Mouse (Mus musculus): ENCODE measurements at regions not wholly inside any gene's neighbourhood (a gene's known extent, or its start where the extent isn't known, plus 50 kb on each side); places are given as distances from the start of the nearest gene placed in this dataset.

DNA sequence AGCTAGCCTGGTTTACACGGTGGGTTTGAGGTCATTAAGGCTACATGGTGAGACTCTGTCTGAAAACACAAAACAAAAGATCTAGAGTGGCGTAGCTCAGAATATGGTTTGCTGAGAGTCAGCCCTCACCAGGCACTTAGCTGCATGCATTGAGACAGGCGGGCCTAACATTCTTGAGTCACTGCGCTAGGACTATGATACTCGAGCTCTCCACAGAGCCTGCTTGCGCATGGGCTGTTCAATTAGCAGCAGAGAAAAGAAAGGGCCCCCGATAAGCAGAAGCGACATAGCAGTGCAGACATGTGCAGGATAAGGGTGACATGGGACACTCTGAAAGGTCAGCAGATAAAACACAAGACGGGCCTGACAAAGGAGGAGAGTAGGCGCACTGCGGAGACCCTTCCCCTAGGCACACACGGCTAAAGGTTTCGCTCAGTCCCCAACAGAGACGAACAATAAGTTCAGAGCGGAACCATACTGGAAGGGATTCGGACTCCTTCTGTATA lies 64.3 kb downstream of the H2al2a start:
- Histone ChIP-seq H3K4me3 (replicated peaks; ENCODE audit: low read depth, low read length) (no peak overlapping the region), H3K4me2 (ENCODE audit: low read length) (no peak overlapping the region), H3K9me3 (replicated peaks; ENCODE audit: low read length) (no peaks in the 10 kb centered on the region), H3K36me3 (ENCODE audit: insufficient read depth, low read length) (no peaks in the 10 kb centered on the region), H3K9ac (ENCODE audit: low read depth, low read length) (no peak overlapping the region), H3K27me3 (ENCODE audit: insufficient read depth, low read length) (no peaks in the 10 kb centered on the region), H3K27ac (no peak overlapping the region), H3K4me1 (replicated peaks; ENCODE audit: insufficient read depth, low read length) (no peaks in the 10 kb centered on the region)
- TF ChIP-seq CTCF (IDR thresholded peaks at IDR 0.05; ENCODE audit: low read depth): no peak
- ATAC-seq (replicated peaks; ENCODE audit: low FRiP score, low read depth): no peak
- no peak for DNase-seq (ENCODE audit: low spot score)
- WGBS: 77% methylated on average over 16 of the region's 16 CpGs

DNA sequence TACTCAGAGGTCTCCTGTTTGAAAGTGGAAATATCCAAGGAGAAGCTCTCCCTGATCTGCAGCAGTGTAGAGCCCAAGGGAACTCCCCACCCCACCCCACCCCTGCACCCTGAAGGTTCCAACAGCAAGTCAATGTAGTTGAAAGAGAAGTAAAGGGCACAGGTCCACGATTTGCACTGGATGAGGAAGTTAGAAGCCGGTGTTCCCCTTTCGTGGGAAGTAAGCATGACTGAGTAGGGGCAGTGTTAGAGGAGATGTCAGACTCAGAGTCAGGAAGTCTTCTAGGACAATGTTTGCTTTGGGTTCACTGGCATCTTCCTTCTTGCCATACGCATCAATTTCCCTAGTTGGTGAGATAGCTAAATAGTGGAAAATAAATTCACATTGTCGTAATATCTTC lies 64.9 kb downstream of the H2al2a start:
- WGBS: 76% methylated on average over 5 of the region's 5 CpGs
- no peak for ATAC-seq (replicated peaks; ENCODE audit: low FRiP score, low read depth)

DNA sequence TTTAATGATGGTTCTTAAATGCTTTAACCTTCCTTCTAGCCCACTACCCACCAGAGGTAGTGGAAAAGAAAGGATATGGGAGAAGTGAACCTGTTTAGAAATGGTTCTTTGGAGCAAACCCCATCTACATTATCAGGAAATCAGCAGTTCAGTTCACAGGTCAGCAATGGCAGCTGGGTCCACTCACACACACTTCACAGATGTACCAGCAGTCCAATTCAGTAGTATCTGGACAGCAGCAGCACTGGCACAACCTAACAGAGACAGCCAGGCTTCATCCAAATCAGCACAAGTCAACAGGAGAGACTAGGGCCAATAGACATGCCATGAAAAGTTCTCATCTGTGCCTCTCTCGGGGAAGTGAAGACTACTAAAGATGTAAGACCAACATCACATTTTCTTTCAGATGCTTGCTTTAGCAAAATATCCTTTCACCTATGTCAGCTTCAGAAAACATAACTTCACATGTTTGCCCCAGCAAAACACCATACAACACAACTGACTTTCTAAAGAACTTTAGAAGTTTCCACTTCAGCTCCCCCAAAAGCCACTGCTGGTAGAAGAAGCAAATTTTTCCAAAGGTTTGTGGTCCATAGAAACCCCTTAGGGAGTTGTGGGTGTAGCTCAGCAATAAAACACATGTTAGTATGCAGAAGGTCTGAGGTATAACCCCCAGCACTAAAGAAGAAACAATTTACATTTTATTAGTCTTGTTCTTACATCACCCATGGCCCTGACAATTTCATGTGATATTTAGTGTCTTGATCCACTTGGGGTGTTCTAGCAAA lies 77.7 kb downstream of the H2al2a start:
- Histone ChIP-seq H3K4me1 (replicated peaks; ENCODE audit: insufficient read depth, low read length) (no peaks in the 10 kb centered on the region), H3K36me3 (ENCODE audit: insufficient read depth, low read length) (no peaks in the 10 kb centered on the region), H3K27ac (no peak overlapping the region), H3K9ac (ENCODE audit: low read depth, low read length) (no peak overlapping the region), H3K4me3 (replicated peaks; ENCODE audit: low read depth, low read length) (no peak overlapping the region), H3K27me3 (ENCODE audit: insufficient read depth, low read length) (no peaks in the 10 kb centered on the region), H3K4me2 (ENCODE audit: low read length) (no peak overlapping the region), H3K9me3 (replicated peaks; ENCODE audit: low read length) (no peaks in the 10 kb centered on the region)
- no peak for TF ChIP-seq CTCF (IDR thresholded peaks at IDR 0.05; ENCODE audit: low read depth)
- no peak for DNase-seq (ENCODE audit: low spot score)
- ATAC-seq (replicated peaks; ENCODE audit: low FRiP score, low read depth): no peak
- WGBS: 81% methylated on average over 1 of the region's 1 CpGs

More for the DNA sequence above, 64.9 kb downstream of the H2al2a start:
- H3K4me3 ChIP-seq (replicated peaks; ENCODE audit: low read depth, low read length): no peak overlapping the region
- no peaks in the 10 kb centered on the region for H3K36me3 ChIP-seq (ENCODE audit: insufficient read depth, low read length)
- no peak overlapping the region for H3K27ac ChIP-seq
- H3K4me2 ChIP-seq (ENCODE audit: low read length): no peak overlapping the region
- no peaks in the 10 kb centered on the region for H3K27me3 ChIP-seq (ENCODE audit: insufficient read depth, low read length)
- no peak overlapping the region for H3K9ac ChIP-seq (ENCODE audit: low read depth, low read length)
- no peaks in the 10 kb centered on the region for H3K4me1 ChIP-seq (replicated peaks; ENCODE audit: insufficient read depth, low read length)
- H3K9me3 ChIP-seq (replicated peaks; ENCODE audit: low read length): no peaks in the 10 kb centered on the region
- no peak for TF ChIP-seq CTCF (IDR thresholded peaks at IDR 0.05; ENCODE audit: low read depth)
- DNase-seq (ENCODE audit: low spot score): no peak

DNA sequence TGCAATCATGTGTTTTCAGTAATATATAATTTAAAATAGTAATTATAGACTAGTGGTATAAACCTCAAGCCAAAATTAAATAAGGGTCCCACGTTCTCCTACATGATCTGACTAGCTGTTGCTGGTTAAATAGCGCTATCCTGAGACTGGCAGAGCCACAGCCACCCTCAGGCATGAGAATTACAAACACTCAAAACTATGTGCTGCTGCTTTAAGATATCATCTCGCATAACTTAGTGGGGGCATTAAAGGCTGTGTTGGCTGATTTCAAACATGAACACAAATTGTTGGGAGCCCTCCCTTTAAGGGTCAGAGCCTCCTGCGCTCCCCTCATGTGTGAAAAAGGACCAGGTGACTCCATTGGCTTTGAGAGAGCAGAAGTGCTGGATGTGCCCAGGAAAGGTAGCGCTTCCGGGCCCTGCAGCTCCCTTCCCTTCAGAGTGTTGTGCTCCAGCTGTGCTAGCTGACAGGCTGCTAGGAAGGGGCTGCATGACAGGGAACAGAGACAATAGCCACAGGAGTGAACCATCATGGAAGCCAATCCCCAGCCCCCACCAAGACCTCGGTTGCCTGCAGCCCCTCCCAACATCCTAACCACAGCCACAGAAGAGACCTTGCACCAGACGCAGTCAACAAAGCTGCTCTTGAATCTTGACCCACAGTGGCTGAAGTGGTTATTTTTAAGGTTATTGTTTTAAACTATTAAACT lies 79.4 kb downstream of the H2al2a start:
- Histone ChIP-seq H3K4me2 (ENCODE audit: low read length) (no peak overlapping the region), H3K27ac (no peak overlapping the region), H3K9me3 (replicated peaks; ENCODE audit: low read length) (no peaks in the 10 kb centered on the region), H3K27me3 (ENCODE audit: insufficient read depth, low read length) (no peaks in the 10 kb centered on the region), H3K4me3 (replicated peaks; ENCODE audit: low read depth, low read length) (no peak overlapping the region), H3K36me3 (ENCODE audit: insufficient read depth, low read length) (no peaks in the 10 kb centered on the region), H3K9ac (ENCODE audit: low read depth, low read length) (no peak overlapping the region), H3K4me1 (replicated peaks; ENCODE audit: insufficient read depth, low read length) (no peaks in the 10 kb centered on the region)
- WGBS: 27% methylated on average over 8 of the region's 8 CpGs
- DNase-seq (ENCODE audit: low spot score) (no peak), ATAC-seq (replicated peaks; ENCODE audit: low FRiP score, low read depth) (no peak; the same call in 1 of the 2 replicates)
- no peak for TF ChIP-seq CTCF (IDR thresholded peaks at IDR 0.05; ENCODE audit: low read depth)

DNA sequence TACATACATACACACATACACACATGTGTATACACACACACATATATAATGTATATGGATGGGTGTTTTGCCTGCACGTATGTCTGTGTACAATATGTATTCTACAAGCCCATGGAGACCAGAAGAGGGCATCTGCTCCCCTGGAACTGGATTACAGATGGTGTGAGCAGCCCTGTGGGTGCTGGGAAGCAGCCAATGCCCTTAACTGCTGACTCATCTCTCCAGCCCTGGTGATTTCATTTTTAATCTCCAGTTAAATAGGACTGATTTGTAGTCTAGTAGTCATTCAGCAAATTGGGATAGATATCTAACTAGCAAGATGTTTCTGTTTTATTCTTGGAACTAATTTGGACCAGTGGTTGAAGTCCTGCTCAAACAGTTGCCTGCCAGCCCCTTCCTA lies 94.1 kb downstream of the H2al2a start:
- Histone ChIP-seq H3K36me3 (ENCODE audit: insufficient read depth, low read length) (no peaks in the 10 kb centered on the region), H3K4me2 (ENCODE audit: low read length) (no peak overlapping the region), H3K27me3 (ENCODE audit: insufficient read depth, low read length) (no peaks in the 10 kb centered on the region), H3K27ac (no peak overlapping the region), H3K9me3 (replicated peaks; ENCODE audit: low read length) (no peaks in the 10 kb centered on the region), H3K4me1 (replicated peaks; ENCODE audit: insufficient read depth, low read length) (no peaks in the 10 kb centered on the region), H3K4me3 (replicated peaks; ENCODE audit: low read depth, low read length) (no peak overlapping the region), H3K9ac (ENCODE audit: low read depth, low read length) (no peak overlapping the region)
- ATAC-seq (replicated peaks; ENCODE audit: low FRiP score, low read depth) (no peak), DNase-seq (ENCODE audit: low spot score) (no peak)
- no peak for TF ChIP-seq CTCF (IDR thresholded peaks at IDR 0.05; ENCODE audit: low read depth)
- 96% methylated on average over 1 of the region's 1 CpGs for WGBS

DNA sequence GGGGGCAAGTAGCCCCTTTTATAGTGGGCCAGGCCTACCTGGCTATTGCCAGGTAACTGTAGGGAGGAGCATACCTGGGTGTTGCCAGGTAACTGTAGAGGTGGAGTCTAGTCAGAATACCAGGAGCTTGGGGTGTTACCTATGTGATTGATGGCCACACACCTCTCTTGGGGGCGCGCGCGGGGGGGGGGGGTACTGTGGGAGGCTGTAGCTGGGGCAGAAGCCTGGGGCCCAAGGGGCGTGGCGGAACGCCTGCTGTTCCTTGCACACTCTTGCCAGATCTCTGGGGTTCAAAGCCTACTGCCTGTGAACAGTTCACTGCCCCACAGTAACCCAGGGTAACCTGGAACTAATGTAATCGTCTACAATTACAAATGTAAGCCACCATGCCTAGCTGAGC lies 96.6 kb downstream of the H2al2a start:
- WGBS: 59% methylated on average over 8 of the region's 8 CpGs
- DNase-seq (ENCODE audit: low spot score) (no peak), ATAC-seq (replicated peaks; ENCODE audit: low FRiP score, low read depth) (0 out of 2 replicates have a peak, but pooled peaks have one; percentile 17)
- no peaks in the 10 kb centered on the region for H3K4me1 ChIP-seq (replicated peaks; ENCODE audit: insufficient read depth, low read length)
- H3K9me3 ChIP-seq (replicated peaks; ENCODE audit: low read length): no peaks in the 10 kb centered on the region
- H3K9ac ChIP-seq (ENCODE audit: low read depth, low read length): no peak overlapping the region
- no peak overlapping the region for H3K4me3 ChIP-seq (replicated peaks; ENCODE audit: low read depth, low read length)
- H3K27ac ChIP-seq: no peak overlapping the region
- H3K4me2 ChIP-seq (ENCODE audit: low read length): no peak overlapping the region
- no peak for TF ChIP-seq CTCF (IDR thresholded peaks at IDR 0.05; ENCODE audit: low read depth)
- no peaks in the 10 kb centered on the region for H3K27me3 ChIP-seq (ENCODE audit: insufficient read depth, low read length)
- no peaks in the 10 kb centered on the region for H3K36me3 ChIP-seq (ENCODE audit: insufficient read depth, low read length)

Data from kidney, postnatal 0 days (tissue).